Mouse (Mus musculus): Measurements from ENCODE around the gene Msi2. TPM values are rescaled to one million over a fixed set of nuclear protein-coding genes. Genes with fewer than 3 reads are reported as not detected.
A peak's percentile ranks its signal among the peaks of the same experiment; 100 is the strongest.

The Msi2 gene
- polyA plus RNA-seq, 1 experiment from 2014 or later, result 13.1 TPM

- ATAC-seq (ENCODE audit: insufficient number of reproducible peaks, low FRiP score, low TSS enrichment, low read depth), result no peak
- Histone ChIP-seq H3K4me2 (no peak overlapping the region), H3K9ac (no peak overlapping the region), H3K36me3 (0 out of 2 replicates have a peak, but pooled peaks cover 4% of the 10 kb centered on the region), H3K9me3 (no peaks in the 10 kb centered on the region), H3K27me3 (no peaks in the 10 kb centered on the region), H3K27ac (no peak overlapping the region), H3K4me3 (no peak overlapping the region), H3K4me1 (peaks cover 6% of the 10 kb centered on the region)
- WGBS, result 70% methylated on average over 3 of the region's 3 CpGs
Observed at GRCm38 (mm10) chr11:88448571-88448970, 269.7 kb downstream of the Msi2 start.

GRCm38 (mm10) chr11:88447350-88447749, 271.0 kb downstream of the Msi2 start:
- H3K27ac ChIP-seq, result no peak overlapping the region
- 0 out of 2 replicates have a peak, but pooled peaks cover 4% of the 10 kb centered on the region for H3K36me3 ChIP-seq
- H3K9ac ChIP-seq, result no peak overlapping the region
- 87% methylated on average over 11 of the region's 11 CpGs for WGBS
- H3K4me3 ChIP-seq, result no peak overlapping the region
- peaks cover 17% of the 10 kb centered on the region for H3K4me1 ChIP-seq
- no peaks in the 10 kb centered on the region for H3K9me3 ChIP-seq
- no peak for ATAC-seq (ENCODE audit: insufficient number of reproducible peaks, low FRiP score, low TSS enrichment, low read depth)
- H3K27me3 ChIP-seq, result no peaks in the 10 kb centered on the region
- H3K4me2 ChIP-seq, result no peak overlapping the region

GRCm38 (mm10) chr11:88443905-88444304, 274.4 kb downstream of the Msi2 start:
- Histone ChIP-seq H3K27ac (no peak overlapping the region), H3K36me3 (0 out of 2 replicates have a peak, but pooled peaks cover 4% of the 10 kb centered on the region), H3K4me1 (peaks cover 33% of the 10 kb centered on the region), H3K4me2 (no peak overlapping the region), H3K4me3 (no peak overlapping the region), H3K9ac (no peak overlapping the region), H3K27me3 (no peaks in the 10 kb centered on the region), H3K9me3 (no peaks in the 10 kb centered on the region)
- ATAC-seq (ENCODE audit: insufficient number of reproducible peaks, low FRiP score, low TSS enrichment, low read depth), result no peak
- 50% methylated on average over 14 of the region's 14 CpGs for WGBS

GRCm38 (mm10) chr11:88443291-88443690, 275.0 kb downstream of the Msi2 start:
- no peak for ATAC-seq (ENCODE audit: insufficient number of reproducible peaks, low FRiP score, low TSS enrichment, low read depth)
- Histone ChIP-seq H3K36me3 (0 out of 2 replicates have a peak, but pooled peaks cover 4% of the 10 kb centered on the region), H3K4me2 (no peak overlapping the region), H3K27me3 (no peaks in the 10 kb centered on the region), H3K27ac (no peak overlapping the region), H3K4me3 (no peak overlapping the region), H3K4me1 (peaks cover 35% of the 10 kb centered on the region), H3K9me3 (no peaks in the 10 kb centered on the region), H3K9ac (no peak overlapping the region)
- 53% methylated on average over 8 of the region's 8 CpGs for WGBS

- 20% methylated on average over 12 of the region's 12 CpGs for WGBS
- Histone ChIP-seq H3K36me3 (no peaks in the 10 kb centered on the region), H3K27me3 (no peaks in the 10 kb centered on the region), H3K9ac (no peak overlapping the region), H3K4me2 (no peak overlapping the region), H3K4me1 (peaks cover 35% of the 10 kb centered on the region), H3K9me3 (no peaks in the 10 kb centered on the region), H3K4me3 (no peak overlapping the region), H3K27ac (no peak overlapping the region)
- ATAC-seq (ENCODE audit: insufficient number of reproducible peaks, low FRiP score, low TSS enrichment, low read depth), result no peak
Observed at GRCm38 (mm10) chr11:88441871-88442740, 276.2 kb downstream of the Msi2 start.

GRCm38 (mm10) chr11:88438659-88439058, 279.7 kb downstream of the Msi2 start:
- 86% methylated on average over 3 of the region's 3 CpGs for WGBS
- H3K9ac ChIP-seq, result no peak overlapping the region
- no peak overlapping the region for H3K4me2 ChIP-seq
- peaks cover 35% of the 10 kb centered on the region for H3K4me1 ChIP-seq
- ATAC-seq (ENCODE audit: insufficient number of reproducible peaks, low FRiP score, low TSS enrichment, low read depth), result no peak
- H3K4me3 ChIP-seq, result no peak overlapping the region
- H3K36me3 ChIP-seq, result no peaks in the 10 kb centered on the region
- no peak overlapping the region for H3K27ac ChIP-seq
- 0 out of 2 replicates have a peak, but pooled peaks cover 2% of the 10 kb centered on the region for H3K27me3 ChIP-seq
- no peaks in the 10 kb centered on the region for H3K9me3 ChIP-seq

- Histone ChIP-seq H3K36me3 (no peaks in the 10 kb centered on the region), H3K27me3 (0 out of 2 replicates have a peak, but pooled peaks cover 2% of the 10 kb centered on the region), H3K4me2 (no peak overlapping the region), H3K9ac (no peak overlapping the region), H3K27ac (no peak overlapping the region), H3K4me1 (peaks cover 20% of the 10 kb centered on the region), H3K9me3 (no peaks in the 10 kb centered on the region), H3K4me3 (no peak overlapping the region)
- WGBS, result 90% methylated on average over 2 of the region's 2 CpGs
- ATAC-seq (ENCODE audit: insufficient number of reproducible peaks, low FRiP score, low TSS enrichment, low read depth), result no peak
Observed at GRCm38 (mm10) chr11:88436596-88436995, 281.7 kb downstream of the Msi2 start.

GRCm38 (mm10) chr11:88435543-88435942, 282.8 kb downstream of the Msi2 start:
- 71% methylated on average over 6 of the region's 6 CpGs for WGBS
- no peak for ATAC-seq (ENCODE audit: insufficient number of reproducible peaks, low FRiP score, low TSS enrichment, low read depth)
- Histone ChIP-seq H3K36me3 (no peaks in the 10 kb centered on the region), H3K9ac (no peak overlapping the region), H3K4me2 (no peak overlapping the region), H3K4me1 (peaks cover 23% of the 10 kb centered on the region), H3K4me3 (no peak overlapping the region), H3K9me3 (no peaks in the 10 kb centered on the region), H3K27ac (no peak overlapping the region), H3K27me3 (0 out of 2 replicates have a peak, but pooled peaks cover 2% of the 10 kb centered on the region)

GRCm38 (mm10) chr11:88431363-88432269, 286.7 kb downstream of the Msi2 start:
- H3K36me3 ChIP-seq, result no peaks in the 10 kb centered on the region
- H3K4me2 ChIP-seq, result no peak overlapping the region
- H3K4me3 ChIP-seq, result no peak overlapping the region
- no peaks in the 10 kb centered on the region for H3K9me3 ChIP-seq
- H3K27me3 ChIP-seq, result 0 out of 2 replicates have a peak, but pooled peaks cover 5% of the 10 kb centered on the region
- H3K9ac ChIP-seq, result no peak overlapping the region
- H3K4me1 ChIP-seq, result peaks cover 36% of the 10 kb centered on the region
- 66% methylated on average over 22 of the region's 22 CpGs for WGBS
- no peak for ATAC-seq (ENCODE audit: insufficient number of reproducible peaks, low FRiP score, low TSS enrichment, low read depth)
- H3K27ac ChIP-seq, result no peak overlapping the region

- WGBS, result 78% methylated on average over 8 of the region's 8 CpGs
- Histone ChIP-seq H3K4me1 (peaks cover 43% of the 10 kb centered on the region), H3K4me2 (no peak overlapping the region), H3K36me3 (no peaks in the 10 kb centered on the region), H3K27me3 (0 out of 2 replicates have a peak, but pooled peaks cover 3% of the 10 kb centered on the region), H3K27ac (0 out of 2 replicates have a peak overlapping the region, but pooled peaks have one; percentile 9), H3K9ac (no peak overlapping the region), H3K9me3 (no peaks in the 10 kb centered on the region), H3K4me3 (no peak overlapping the region)
- no peak for ATAC-seq (ENCODE audit: insufficient number of reproducible peaks, low FRiP score, low TSS enrichment, low read depth)
Observed at GRCm38 (mm10) chr11:88430292-88430691, 288.0 kb downstream of the Msi2 start.

- 90% methylated on average over 6 of the region's 6 CpGs for WGBS
- Histone ChIP-seq H3K9me3 (no peaks in the 10 kb centered on the region), H3K4me2 (no peak overlapping the region), H3K4me3 (no peak overlapping the region), H3K36me3 (no peaks in the 10 kb centered on the region), H3K27ac (no peak overlapping the region), H3K27me3 (0 out of 2 replicates have a peak, but pooled peaks cover 3% of the 10 kb centered on the region), H3K4me1 (peaks cover 49% of the 10 kb centered on the region), H3K9ac (no peak overlapping the region)
- ATAC-seq (ENCODE audit: insufficient number of reproducible peaks, low FRiP score, low TSS enrichment, low read depth), result no peak
Observed at GRCm38 (mm10) chr11:88429680-88430079, 288.6 kb downstream of the Msi2 start.
